Mouse (Mus musculus): ENCODE results near the gene Actb. TPM values are rescaled to one million over a fixed set of nuclear protein-coding genes. Genes with fewer than 3 reads are reported as not detected.
A peak's percentile ranks its signal among the peaks of the same experiment; 100 is the strongest.

Actb gene
- polyA plus RNA-seq, 1 experiment: 2,511 TPM

GRCm38 (mm10) chr5:142937956-142938727 is 31.6 kb upstream of the Actb start:
- Histone ChIP-seq H3K27ac (ENCODE audit: insufficient read depth, low read depth, low read length) (no peak overlapping the region), H3K36me3 (ENCODE audit: control insufficient read depth, insufficient read depth, low read length) (no peaks in the 10 kb centered on the region), H3K4me1 (ENCODE audit: control insufficient read depth, insufficient read depth, low read length) (0 out of 2 replicates have a peak, but pooled peaks cover 4% of the 10 kb centered on the region), H3K4me3 (ENCODE audit: insufficient read depth, low read depth, low read length) (no peak overlapping the region), H3K27me3 (replicated peaks; ENCODE audit: control insufficient read depth, insufficient read depth, low read length) (no peaks in the 10 kb centered on the region)
- DNase-seq: no peak
- whole genome bisulfite sequencing: 42% methylated on average over 19 of the region's 19 CpGs
- TF ChIP-seq CTCF (conservative IDR thresholded peaks at IDR 0.05; ENCODE audit: insufficient read depth, insufficient read length, low read depth, low read length) (no peak), POLR2A (IDR thresholded peaks at IDR 0.05; ENCODE audit: low read depth, low read length) (no peak)

GRCm38 (mm10) chr5:142936336-142936719 is 29.8 kb upstream of the Actb start:
- 0 out of 2 replicates have a peak, but pooled peaks cover 4% of the 10 kb centered on the region for H3K4me1 ChIP-seq (ENCODE audit: control insufficient read depth, insufficient read depth, low read length)
- H3K36me3 ChIP-seq (ENCODE audit: control insufficient read depth, insufficient read depth, low read length): no peaks in the 10 kb centered on the region
- H3K27me3 ChIP-seq (replicated peaks; ENCODE audit: control insufficient read depth, insufficient read depth, low read length): no peaks in the 10 kb centered on the region
- no peak overlapping the region for H3K27ac ChIP-seq (ENCODE audit: insufficient read depth, low read depth, low read length)
- DNase-seq: peak; percentile 81
- TF ChIP-seq CTCF (conservative IDR thresholded peaks at IDR 0.05; ENCODE audit: insufficient read depth, insufficient read length, low read depth, low read length) (peak; percentile 90), POLR2A (IDR thresholded peaks at IDR 0.05; ENCODE audit: low read depth, low read length) (no peak)
- WGBS: 6% methylated on average over 17 of the region's 17 CpGs
- H3K4me3 ChIP-seq (ENCODE audit: insufficient read depth, low read depth, low read length): no peak overlapping the region

GRCm38 (mm10) chr5:142935642-142936335 is 29.2 kb upstream of the Actb start:
- peak; percentile 92 for DNase-seq
- Histone ChIP-seq H3K36me3 (ENCODE audit: control insufficient read depth, insufficient read depth, low read length) (no peaks in the 10 kb centered on the region), H3K27ac (ENCODE audit: insufficient read depth, low read depth, low read length) (no peak overlapping the region)

GRCm38 (mm10) chr5:142932731-142933130 is 26.2 kb upstream of the Actb start:
- TF ChIP-seq CTCF (conservative IDR thresholded peaks at IDR 0.05; ENCODE audit: insufficient read depth, insufficient read length, low read depth, low read length) (no peak), POLR2A (IDR thresholded peaks at IDR 0.05; ENCODE audit: low read depth, low read length) (no peak)
- Histone ChIP-seq H3K27ac (ENCODE audit: insufficient read depth, low read depth, low read length) (no peak overlapping the region), H3K36me3 (ENCODE audit: control insufficient read depth, insufficient read depth, low read length) (no peaks in the 10 kb centered on the region), H3K27me3 (replicated peaks; ENCODE audit: control insufficient read depth, insufficient read depth, low read length) (no peaks in the 10 kb centered on the region), H3K4me1 (ENCODE audit: control insufficient read depth, insufficient read depth, low read length) (0 out of 2 replicates have a peak, but pooled peaks cover 4% of the 10 kb centered on the region), H3K4me3 (ENCODE audit: insufficient read depth, low read depth, low read length) (no peak overlapping the region)
- 58% methylated on average over 8 of the region's 8 CpGs for WGBS
- no peak for DNase-seq

More at GRCm38 (mm10) chr5:142935642-142936335, 29.2 kb upstream of the Actb start:
- Histone ChIP-seq H3K4me1 (ENCODE audit: control insufficient read depth, insufficient read depth, low read length) (0 out of 2 replicates have a peak, but pooled peaks cover 4% of the 10 kb centered on the region), H3K27me3 (replicated peaks; ENCODE audit: control insufficient read depth, insufficient read depth, low read length) (no peaks in the 10 kb centered on the region), H3K4me3 (ENCODE audit: insufficient read depth, low read depth, low read length) (no peak overlapping the region)
- TF ChIP-seq CTCF (conservative IDR thresholded peaks at IDR 0.05; ENCODE audit: insufficient read depth, insufficient read length, low read depth, low read length) (peak; percentile 53), POLR2A (IDR thresholded peaks at IDR 0.05; ENCODE audit: low read depth, low read length) (no peak)
- WGBS: 20% methylated on average over 13 of the region's 13 CpGs

- H3K27me3 ChIP-seq (replicated peaks; ENCODE audit: control insufficient read depth, insufficient read depth, low read length): no peaks in the 10 kb centered on the region
- TF ChIP-seq POLR2A (IDR thresholded peaks at IDR 0.05; ENCODE audit: low read depth, low read length): no peak
- peak; percentile 88 for TF ChIP-seq CTCF (conservative IDR thresholded peaks at IDR 0.05; ENCODE audit: insufficient read depth, insufficient read length, low read depth, low read length)
- H3K36me3 ChIP-seq (ENCODE audit: control insufficient read depth, insufficient read depth, low read length): no peaks in the 10 kb centered on the region
- H3K27ac ChIP-seq (ENCODE audit: insufficient read depth, low read depth, low read length): no peak overlapping the region
- DNase-seq: peak; percentile 94
- WGBS: 19% methylated on average over 9 of the region's 9 CpGs
- no peak overlapping the region for H3K4me3 ChIP-seq (ENCODE audit: insufficient read depth, low read depth, low read length)
- 0 out of 2 replicates have a peak, but pooled peaks cover 4% of the 10 kb centered on the region for H3K4me1 ChIP-seq (ENCODE audit: control insufficient read depth, insufficient read depth, low read length)
Measured at GRCm38 (mm10) chr5:142932084-142932685, 25.6 kb upstream of the Actb start.

GRCm38 (mm10) chr5:142931241-142931745 is 24.7 kb upstream of the Actb start:
- Histone ChIP-seq H3K27ac (ENCODE audit: insufficient read depth, low read depth, low read length) (no peak overlapping the region), H3K4me3 (ENCODE audit: insufficient read depth, low read depth, low read length) (no peak overlapping the region), H3K27me3 (replicated peaks; ENCODE audit: control insufficient read depth, insufficient read depth, low read length) (no peaks in the 10 kb centered on the region), H3K36me3 (ENCODE audit: control insufficient read depth, insufficient read depth, low read length) (no peaks in the 10 kb centered on the region), H3K4me1 (ENCODE audit: control insufficient read depth, insufficient read depth, low read length) (0 out of 2 replicates have a peak, but pooled peaks cover 4% of the 10 kb centered on the region)
- 76% methylated on average over 9 of the region's 9 CpGs for WGBS
- no peak for TF ChIP-seq CTCF (conservative IDR thresholded peaks at IDR 0.05; ENCODE audit: insufficient read depth, insufficient read length, low read depth, low read length)
- no peak for TF ChIP-seq POLR2A (IDR thresholded peaks at IDR 0.05; ENCODE audit: low read depth, low read length)
- no peak for DNase-seq

Measured in kidney, adult 2 months (tissue).